Mouse (Mus musculus) splenic B cell, adult 2 months (primary cell): ENCODE results near the gene Cnep1r1.

Experiments used
- DNase-seq: peaks from one replicate; pipeline ENCODE4 v3.0.0-alpha.2; 2011; ENCODE audit warnings: low read depth, low spot score
- H3K27me3 ChIP-seq: 2 replicates; pipeline ENCODE4 v1.6.1; 2012; ENCODE audit warnings: mild to moderate bottlenecking, low read length, moderate library complexity, mixed read lengths; ENCODE audit not compliant: control insufficient read depth, poor library complexity, insufficient read depth, severe bottlenecking
- H3K36me3 ChIP-seq: 2 replicates; pipeline ENCODE4 v1.6.1; 2012; ENCODE audit warnings: mild to moderate bottlenecking, low read length, moderate library complexity, mixed read lengths; ENCODE audit not compliant: control insufficient read depth, poor library complexity, insufficient read depth, severe bottlenecking

Cnep1r1 gene

GRCm38 (mm10) chr8:88118456-88119036, at the start of gene Cnep1r1:
TSS of gene Cnep1r1 (plus strand) at chr8:88118769.
- peak; percentile 98 for DNase-seq
- Histone ChIP-seq H3K27me3 (no peaks in the 10 kb centered on the region), H3K36me3 (peaks cover 3% of the 10 kb centered on the region; the same call in 1 of the 2 replicates)

- Histone ChIP-seq H3K27me3 (no peaks in the 10 kb centered on the region), H3K36me3 (no peaks in the 10 kb centered on the region)
- no peak for DNase-seq
Measured at GRCm38 (mm10) chr8:88082183-88082582, 36.4 kb upstream of the Cnep1r1 start.

GRCm38 (mm10) chr8:88088006-88088405, 30.6 kb upstream of the Cnep1r1 start:
- no peak for DNase-seq
- Histone ChIP-seq H3K27me3 (no peaks in the 10 kb centered on the region), H3K36me3 (no peaks in the 10 kb centered on the region)

- no peaks in the 10 kb centered on the region for H3K27me3 ChIP-seq
- H3K36me3 ChIP-seq = no peaks in the 10 kb centered on the region
- no peak for DNase-seq
Measured at GRCm38 (mm10) chr8:88091661-88092060, 26.9 kb upstream of the Cnep1r1 start.

GRCm38 (mm10) chr8:88093367-88093766, 25.2 kb upstream of the Cnep1r1 start:
- H3K36me3 ChIP-seq = no peaks in the 10 kb centered on the region
- DNase-seq = no peak
- no peaks in the 10 kb centered on the region for H3K27me3 ChIP-seq

GRCm38 (mm10) chr8:88098856-88099255, 19.7 kb upstream of the Cnep1r1 start:
- H3K36me3 ChIP-seq = no peaks in the 10 kb centered on the region
- no peak for DNase-seq
- no peaks in the 10 kb centered on the region for H3K27me3 ChIP-seq

GRCm38 (mm10) chr8:88099526-88099925, 19.0 kb upstream of the Cnep1r1 start:
- H3K36me3 ChIP-seq = no peaks in the 10 kb centered on the region
- peak; percentile 74 for DNase-seq
- H3K27me3 ChIP-seq = no peaks in the 10 kb centered on the region

- Histone ChIP-seq H3K27me3 (no peaks in the 10 kb centered on the region), H3K36me3 (no peaks in the 10 kb centered on the region)
- DNase-seq = no peak
Measured at GRCm38 (mm10) chr8:88109241-88109640, 9.3 kb upstream of the Cnep1r1 start.

- Histone ChIP-seq H3K36me3 (peaks cover 3% of the 10 kb centered on the region; the same call in 1 of the 2 replicates), H3K27me3 (no peaks in the 10 kb centered on the region)
- no peak for DNase-seq
Measured at GRCm38 (mm10) chr8:88119076-88119475, 507 bp downstream of the Cnep1r1 start.

- H3K36me3 ChIP-seq = peaks cover 14% of the 10 kb centered on the region; the same call in 1 of the 2 replicates
- no peaks in the 10 kb centered on the region for H3K27me3 ChIP-seq
- DNase-seq = no peak
Measured at GRCm38 (mm10) chr8:88124850-88125249, 6.3 kb downstream of the Cnep1r1 start.

GRCm38 (mm10) chr8:88129397-88129796, 10.8 kb downstream of the Cnep1r1 start:
- Histone ChIP-seq H3K27me3 (no peaks in the 10 kb centered on the region), H3K36me3 (peaks cover 18% of the 10 kb centered on the region; the same call in 1 of the 2 replicates)
- DNase-seq = no peak

GRCm38 (mm10) chr8:88130754-88131317, 12.3 kb downstream of the Cnep1r1 start:
- no peaks in the 10 kb centered on the region for H3K27me3 ChIP-seq
- no peak for DNase-seq

GRCm38 (mm10) chr8:88137748-88138484, 19.3 kb downstream of the Cnep1r1 start, which contains the start of gene Heatr3:
TSS of gene Heatr3 (plus strand) at chr8:88137855.
- DNase-seq = peak; percentile 93

More at GRCm38 (mm10) chr8:88130754-88131317, 12.3 kb downstream of the Cnep1r1 start:
- peaks cover 12% of the 10 kb centered on the region; the same call in 1 of the 2 replicates for H3K36me3 ChIP-seq

GRCm38 (mm10) chr8:88139256-88139655, 20.7 kb downstream of the Cnep1r1 start:
- Histone ChIP-seq H3K27me3 (no peaks in the 10 kb centered on the region), H3K36me3 (0 out of 2 replicates have a peak, but pooled peaks cover 1% of the 10 kb centered on the region)
- peak; percentile 45 for DNase-seq

More at GRCm38 (mm10) chr8:88137748-88138484, 19.3 kb downstream of the Cnep1r1 start, which contains the start of gene Heatr3:
- H3K27me3 ChIP-seq = no peaks in the 10 kb centered on the region
- H3K36me3 ChIP-seq = 0 out of 2 replicates have a peak, but pooled peaks cover 1% of the 10 kb centered on the region

- H3K36me3 ChIP-seq = 0 out of 2 replicates have a peak, but pooled peaks cover 1% of the 10 kb centered on the region
- H3K27me3 ChIP-seq = no peaks in the 10 kb centered on the region
- no peak for DNase-seq
Measured at GRCm38 (mm10) chr8:88141629-88142028, 23.1 kb downstream of the Cnep1r1 start.
